Mouse (Mus musculus) midbrain, postnatal 0 days (tissue): ENCODE data around the gene Tpst1. TPM values are rescaled to one million over a fixed set of nuclear protein-coding genes. Genes with fewer than 3 reads are reported as not detected.
"Not testable (repeated sequence)": the region's sequence is repeated elsewhere in the genome, so short reads cannot be mapped to it uniquely, and the experiment has no call there.

Source experiments
- ATAC-seq: fragments of 200-750 bp; cut with Nextera tagmentation; 2 replicates; pipeline ENCODE4 v1.8.0; 2017; ENCODE audit warnings: moderate number of reproducible peaks, mild to moderate bottlenecking, moderate TSS enrichment, moderate library complexity; ENCODE audit not compliant: low FRiP score
- DNase-seq: peaks from one replicate; pipeline ENCODE4 v3.0.0-alpha.2; 2015; ENCODE audit warnings: low spot score
- H3K27ac ChIP-seq: fragments of 300-500 bp; sonication (generic); 2 replicates; pipeline ENCODE4 v1.5.1; 2014; ENCODE audit warnings: low read depth, mild to moderate bottlenecking, low read length, mixed read lengths
- H3K27me3 ChIP-seq: fragments of 300-500 bp; sonication (generic); 2 replicates; pipeline ENCODE4 v1.6.1; 2014; ENCODE audit warnings: low read length, control low read depth, mixed read lengths; ENCODE audit not compliant: insufficient read depth
- H3K36me3 ChIP-seq: fragments of 300-500 bp; sonication (generic); 2 replicates; pipeline ENCODE4 v1.6.1; 2014; ENCODE audit warnings: low read length, control low read depth, mixed read lengths; ENCODE audit not compliant: insufficient read depth
- H3K4me1 ChIP-seq: fragments of 300-500 bp; sonication (generic); 2 replicates; pipeline ENCODE4 v1.6.1; 2014; ENCODE audit warnings: mild to moderate bottlenecking, control low read depth, antibody characterized with exemption, low read length, mixed read lengths; ENCODE audit not compliant: insufficient read depth
- H3K4me2 ChIP-seq: fragments of 300-500 bp; sonication (generic); 2 replicates; pipeline ENCODE4 v1.6.1; 2014; ENCODE audit warnings: low read depth, mild to moderate bottlenecking, low read length, mixed read lengths; ENCODE audit not compliant: poor library complexity, severe bottlenecking
- H3K4me3 ChIP-seq: fragments of 300-500 bp; sonication (generic); 2 replicates; pipeline ENCODE4 v1.5.1; 2014; ENCODE audit warnings: low read depth, mild to moderate bottlenecking, low read length, moderate library complexity
- H3K9ac ChIP-seq: fragments of 300-500 bp; sonication (generic); replicated peaks from 2 replicates; pipeline ENCODE4 v1.6.1; 2014; ENCODE audit warnings: mild to moderate bottlenecking, low read length, moderate library complexity, mixed read lengths; ENCODE audit not compliant: poor library complexity, severe bottlenecking
- H3K9me3 ChIP-seq: fragments of 300-500 bp; sonication (generic); 2 replicates; pipeline ENCODE4 v1.6.1; 2016; ENCODE audit warnings: low read length, control low read depth
- CTCF ChIP-seq: IDR thresholded peaks from 2 replicates; pipeline ENCODE4 v1.5.1; 2016; ENCODE audit warnings: antibody characterized with exemption, mild to moderate bottlenecking
- WGBS: fragments of 180-500 bp; shearing (Covaris S2); extraction: QIAGEN DNeasy Blood & Tissue Kit; methylation state at CpG from one replicate; pipeline ENCODE4 v1.1.7; 2014; 5-methylcytosine and 5-hydroxymethylcytosine counted together
- polyA plus RNA-seq: library from polyadenylated mRNA; unstranded; fragments of >200 nt; fragmentation: Nextera tagmentation; extraction: Ambion mirVana; gene quantifications from 2 replicates; pipeline ENCODE4 v1.2.1, GENCODE M21; 2015
- total RNA-seq: library from RNA; depleted of rRNA; stranded (reverse); fragments of >200 nt; gene quantifications from 2 replicates; pipeline ENCODE4 v1.2.3, GENCODE M21; 2014

Gene Tpst1
- total and polyA plus RNA-seq, 2 experiments from 2014 or later = 46.5 to 50.0 TPM

GRCm38 (mm10) chr5:130031410-130032390 lies 41.4 kb upstream of the Tpst1 start:
- H3K27me3 ChIP-seq = no peaks in the 10 kb centered on the region
- peaks cover 6% of the 10 kb centered on the region; the same call in 1 of the 2 replicates for H3K36me3 ChIP-seq
- no peak for ATAC-seq
- no peak overlapping the region for H3K4me2 ChIP-seq
- no peak for TF ChIP-seq CTCF
- DNase-seq = no peak
- no peak overlapping the region for H3K9ac ChIP-seq
- WGBS = 92% methylated on average over 19 of the region's 19 CpGs
- no peak overlapping the region for H3K27ac ChIP-seq
- no peak overlapping the region for H3K4me3 ChIP-seq
- no peaks in the 10 kb centered on the region for H3K9me3 ChIP-seq
- H3K4me1 ChIP-seq = no peaks in the 10 kb centered on the region; the same call in 1 of the 2 replicates

GRCm38 (mm10) chr5:130033869-130034268 lies 39.3 kb upstream of the Tpst1 start:
- Histone ChIP-seq H3K9ac (no peak overlapping the region), H3K27ac (no peak overlapping the region), H3K9me3 (no peaks in the 10 kb centered on the region), H3K36me3 (peaks cover 17% of the 10 kb centered on the region), H3K4me2 (no peak overlapping the region), H3K4me1 (no peaks in the 10 kb centered on the region; the same call in 1 of the 2 replicates), H3K4me3 (no peak overlapping the region), H3K27me3 (no peaks in the 10 kb centered on the region)
- TF ChIP-seq CTCF = no peak
- 93% methylated on average over 2 of the region's 2 CpGs for WGBS
- DNase-seq (no peak), ATAC-seq (no peak)

GRCm38 (mm10) chr5:130036300-130036699 lies 36.8 kb upstream of the Tpst1 start:
- H3K9me3 ChIP-seq, H3K27me3 ChIP-seq, H3K4me1 ChIP-seq, DNase-seq, H3K4me2 ChIP-seq, H3K4me3 ChIP-seq, H3K9ac ChIP-seq, H3K27ac ChIP-seq, ATAC-seq: not testable (repeated sequence)
- WGBS = 55% methylated on average over 2 of the region's 2 CpGs
- peaks cover 33% of the 10 kb centered on the region for H3K36me3 ChIP-seq
- peak; percentile 52 for TF ChIP-seq CTCF

- peak; percentile 73 for TF ChIP-seq CTCF
- Histone ChIP-seq H3K9ac (no peak overlapping the region), H3K4me2 (no peak overlapping the region), H3K4me1 (no peaks in the 10 kb centered on the region), H3K36me3 (peaks cover 47% of the 10 kb centered on the region), H3K27me3 (no peaks in the 10 kb centered on the region), H3K9me3 (no peaks in the 10 kb centered on the region), H3K4me3 (no peak overlapping the region), H3K27ac (no peak overlapping the region)
- DNase-seq (peak; percentile 60), ATAC-seq (no peak)
- 65% methylated on average over 19 of the region's 19 CpGs for WGBS
Measured at GRCm38 (mm10) chr5:130037752-130038455, 35.2 kb upstream of the Tpst1 start.

- no peak for ATAC-seq
- Histone ChIP-seq H3K36me3 (peaks cover 46% of the 10 kb centered on the region), H3K4me3 (no peak overlapping the region), H3K4me2 (no peak overlapping the region), H3K27ac (no peak overlapping the region), H3K9me3 (no peaks in the 10 kb centered on the region), H3K4me1 (no peaks in the 10 kb centered on the region), H3K9ac (no peak overlapping the region), H3K27me3 (no peaks in the 10 kb centered on the region)
- TF ChIP-seq CTCF = no peak
- 92% methylated on average over 4 of the region's 4 CpGs for WGBS
- DNase-seq = no peak
Measured at GRCm38 (mm10) chr5:130040797-130041196, 32.3 kb upstream of the Tpst1 start.
